Mouse (Mus musculus): ENCODE measurements around the gene Slit3. TPM values are rescaled to one million over a fixed set of nuclear protein-coding genes. Genes with fewer than 3 reads are reported as not detected.

The Slit3 gene
- total and polyA plus RNA-seq, 2 experiments from 2014 or later = 6.7 to 23.7 TPM

DNA sequence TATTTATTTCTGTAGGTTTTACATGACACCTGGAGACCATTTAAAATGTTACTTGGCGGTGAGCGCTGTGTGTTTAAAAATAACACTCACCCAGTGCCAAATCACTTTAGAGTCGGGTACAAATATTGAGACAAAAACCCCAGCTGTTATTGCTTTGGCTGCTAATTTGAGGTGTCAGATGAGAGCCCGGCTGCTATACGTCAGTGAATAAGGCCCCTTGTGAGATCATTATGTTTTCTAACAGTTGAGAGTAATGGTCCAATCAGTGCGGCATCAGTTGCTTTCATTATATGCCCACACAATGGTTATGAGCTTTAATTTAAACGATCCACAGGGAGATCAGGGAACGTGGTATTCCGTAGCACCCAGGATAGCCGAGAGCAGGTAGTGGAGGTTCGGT is 435.2 kb downstream of the Slit3 start:
- 69% methylated on average over 11 of the region's 11 CpGs for WGBS
- H3K9ac ChIP-seq (replicated peaks; ENCODE audit: low read depth, low read length) = no peak overlapping the region
- no peak overlapping the region for H3K4me3 ChIP-seq (ENCODE audit: low read depth, low read length)
- TF ChIP-seq CTCF (IDR thresholded peaks at IDR 0.05; ENCODE audit: low read depth) = no peak
- TF ChIP-seq EP300 (IDR thresholded peaks at IDR 0.05; ENCODE audit: low read depth) = no peak
- DNase-seq (ENCODE audit: low spot score) (no peak), ATAC-seq (ENCODE audit: insufficient read depth, low read depth) (no peak)
- no peak overlapping the region for H3K27ac ChIP-seq (ENCODE audit: low read depth)
- peaks cover 9% of the 10 kb centered on the region; the same call in 1 of the 2 replicates for H3K4me1 ChIP-seq (ENCODE audit: control insufficient read depth, insufficient read depth)
- H3K9me3 ChIP-seq (replicated peaks; ENCODE audit: control insufficient read depth, low read length) = no peaks in the 10 kb centered on the region
- H3K27me3 ChIP-seq (ENCODE audit: control insufficient read depth, insufficient read depth, low read length) = no peaks in the 10 kb centered on the region
- no peak overlapping the region for H3K4me2 ChIP-seq (ENCODE audit: low read depth, low read length)
- H3K36me3 ChIP-seq (replicated peaks; ENCODE audit: control insufficient read depth, insufficient read depth, low read length) = no peaks in the 10 kb centered on the region

DNA sequence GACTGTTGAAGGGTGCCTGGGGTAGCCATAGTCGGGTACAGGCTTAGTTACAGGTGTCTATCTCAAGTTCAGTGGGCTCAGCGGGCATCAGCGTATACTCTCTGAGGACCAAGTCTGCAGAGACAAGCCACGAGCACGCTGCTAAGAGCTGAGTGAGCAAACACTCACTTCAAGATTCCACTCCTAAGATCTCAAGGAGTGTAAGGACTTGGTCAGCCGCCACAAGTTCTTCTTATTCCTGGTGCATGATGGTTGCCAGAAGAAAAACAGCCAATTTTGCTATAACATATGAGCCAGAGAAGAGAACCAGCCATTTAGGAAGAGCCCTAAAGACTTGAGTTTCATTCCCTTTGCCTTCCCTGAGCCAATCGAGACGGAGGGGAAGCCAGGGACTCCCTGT is 436.5 kb downstream of the Slit3 start:
- H3K4me3 ChIP-seq (ENCODE audit: low read depth, low read length) = no peak overlapping the region
- WGBS = 82% methylated on average over 8 of the region's 8 CpGs
- no peaks in the 10 kb centered on the region for H3K9me3 ChIP-seq (replicated peaks; ENCODE audit: control insufficient read depth, low read length)
- no peak overlapping the region for H3K4me2 ChIP-seq (ENCODE audit: low read depth, low read length)
- H3K9ac ChIP-seq (replicated peaks; ENCODE audit: low read depth, low read length) = no peak overlapping the region
- H3K27ac ChIP-seq (ENCODE audit: low read depth) = no peak overlapping the region
- H3K27me3 ChIP-seq (ENCODE audit: control insufficient read depth, insufficient read depth, low read length) = no peaks in the 10 kb centered on the region
- DNase-seq (ENCODE audit: low spot score) (no peak), ATAC-seq (ENCODE audit: insufficient read depth, low read depth) (no peak)
- peaks cover 9% of the 10 kb centered on the region; the same call in 1 of the 2 replicates for H3K4me1 ChIP-seq (ENCODE audit: control insufficient read depth, insufficient read depth)
- TF ChIP-seq CTCF (IDR thresholded peaks at IDR 0.05; ENCODE audit: low read depth) (no peak), EP300 (IDR thresholded peaks at IDR 0.05; ENCODE audit: low read depth) (no peak)
- H3K36me3 ChIP-seq (replicated peaks; ENCODE audit: control insufficient read depth, insufficient read depth, low read length) = no peaks in the 10 kb centered on the region

DNA sequence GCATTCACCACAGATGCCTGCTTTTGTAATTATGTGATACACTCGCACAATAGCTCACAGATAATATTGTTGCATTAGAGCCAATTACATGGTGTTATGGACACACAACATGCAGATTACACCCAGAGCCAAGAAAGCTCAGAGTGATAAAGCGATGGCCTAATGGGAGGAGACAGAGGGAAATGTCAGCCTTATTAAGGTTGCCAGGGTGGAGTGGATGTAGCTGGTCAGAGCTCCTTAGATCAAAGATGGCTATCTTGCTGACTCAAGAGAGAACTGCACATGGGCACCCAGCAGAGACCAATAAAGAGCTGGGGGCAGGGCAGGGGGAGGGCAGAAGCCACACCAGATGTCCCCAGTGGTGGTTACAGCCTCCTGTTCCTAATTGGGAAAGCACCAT is 437.3 kb downstream of the Slit3 start:
- Histone ChIP-seq H3K4me2 (ENCODE audit: low read depth, low read length) (no peak overlapping the region), H3K4me3 (ENCODE audit: low read depth, low read length) (no peak overlapping the region), H3K27me3 (ENCODE audit: control insufficient read depth, insufficient read depth, low read length) (no peaks in the 10 kb centered on the region), H3K27ac (ENCODE audit: low read depth) (no peak overlapping the region), H3K9ac (replicated peaks; ENCODE audit: low read depth, low read length) (no peak overlapping the region), H3K4me1 (ENCODE audit: control insufficient read depth, insufficient read depth) (peaks cover 9% of the 10 kb centered on the region; the same call in 1 of the 2 replicates), H3K36me3 (replicated peaks; ENCODE audit: control insufficient read depth, insufficient read depth, low read length) (no peaks in the 10 kb centered on the region), H3K9me3 (replicated peaks; ENCODE audit: control insufficient read depth, low read length) (no peaks in the 10 kb centered on the region)
- no peak for ATAC-seq (ENCODE audit: insufficient read depth, low read depth)
- no peak for TF ChIP-seq CTCF (IDR thresholded peaks at IDR 0.05; ENCODE audit: low read depth)
- no peak for TF ChIP-seq EP300 (IDR thresholded peaks at IDR 0.05; ENCODE audit: low read depth)
- no peak for DNase-seq (ENCODE audit: low spot score)
- WGBS = 69% methylated on average over 2 of the region's 2 CpGs

DNA sequence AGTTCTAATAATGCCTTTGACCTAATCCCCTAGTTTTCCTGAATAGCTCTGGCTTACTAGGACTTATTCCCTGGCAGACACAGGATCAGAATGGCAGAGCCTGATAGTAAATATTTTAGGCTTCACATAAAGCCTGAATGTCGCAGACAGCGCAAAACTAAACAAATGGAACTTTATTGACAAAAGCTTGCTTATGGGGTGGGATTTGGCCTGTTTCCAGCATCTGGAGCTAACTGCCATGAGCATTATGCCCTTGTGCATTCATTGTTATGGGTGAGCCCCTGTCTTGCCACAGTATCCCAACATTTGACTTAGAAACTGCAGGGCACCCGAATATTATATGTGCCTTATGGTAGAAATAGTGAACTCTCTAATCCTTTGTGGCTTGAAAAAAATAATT is 438.4 kb downstream of the Slit3 start:
- TF ChIP-seq EP300 (IDR thresholded peaks at IDR 0.05; ENCODE audit: low read depth) (no peak), CTCF (IDR thresholded peaks at IDR 0.05; ENCODE audit: low read depth) (no peak)
- Histone ChIP-seq H3K4me1 (ENCODE audit: control insufficient read depth, insufficient read depth) (peaks cover 9% of the 10 kb centered on the region; the same call in 1 of the 2 replicates), H3K4me3 (ENCODE audit: low read depth, low read length) (no peak overlapping the region), H3K9ac (replicated peaks; ENCODE audit: low read depth, low read length) (no peak overlapping the region), H3K27ac (ENCODE audit: low read depth) (no peak overlapping the region), H3K27me3 (ENCODE audit: control insufficient read depth, insufficient read depth, low read length) (no peaks in the 10 kb centered on the region), H3K9me3 (replicated peaks; ENCODE audit: control insufficient read depth, low read length) (no peaks in the 10 kb centered on the region), H3K36me3 (replicated peaks; ENCODE audit: control insufficient read depth, insufficient read depth, low read length) (no peaks in the 10 kb centered on the region), H3K4me2 (ENCODE audit: low read depth, low read length) (no peak overlapping the region)
- no peak for DNase-seq (ENCODE audit: low spot score)
- 90% methylated on average over 3 of the region's 3 CpGs for WGBS
- ATAC-seq (ENCODE audit: insufficient read depth, low read depth) = no peak

DNA sequence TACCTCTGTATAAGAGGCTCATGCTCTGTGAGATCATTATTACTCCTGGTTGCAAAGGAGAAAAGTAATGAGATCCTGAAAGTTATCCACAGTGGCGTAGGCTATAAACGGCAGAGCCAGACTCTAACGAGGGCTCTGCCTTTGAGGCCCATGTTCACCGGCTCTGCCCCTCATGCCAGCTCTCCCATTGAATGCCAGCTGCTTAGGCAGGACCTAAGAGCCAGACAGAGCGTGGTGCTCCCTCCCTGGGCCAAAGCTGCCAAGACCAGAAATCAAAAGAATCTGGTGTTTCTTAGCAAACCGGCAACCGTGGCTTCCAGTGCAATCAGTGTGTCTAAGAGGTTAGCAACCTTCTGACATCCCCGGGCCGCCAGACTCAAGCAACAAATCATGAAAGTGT is 440.7 kb downstream of the Slit3 start:
- Histone ChIP-seq H3K4me3 (ENCODE audit: low read depth, low read length) (no peak overlapping the region), H3K9ac (replicated peaks; ENCODE audit: low read depth, low read length) (no peak overlapping the region), H3K36me3 (replicated peaks; ENCODE audit: control insufficient read depth, insufficient read depth, low read length) (no peaks in the 10 kb centered on the region), H3K27me3 (ENCODE audit: control insufficient read depth, insufficient read depth, low read length) (no peaks in the 10 kb centered on the region), H3K4me2 (ENCODE audit: low read depth, low read length) (no peak overlapping the region), H3K27ac (ENCODE audit: low read depth) (no peak overlapping the region), H3K9me3 (replicated peaks; ENCODE audit: control insufficient read depth, low read length) (no peaks in the 10 kb centered on the region), H3K4me1 (ENCODE audit: control insufficient read depth, insufficient read depth) (peaks cover 9% of the 10 kb centered on the region)
- 85% methylated on average over 9 of the region's 9 CpGs for WGBS
- DNase-seq (ENCODE audit: low spot score) (no peak), ATAC-seq (ENCODE audit: insufficient read depth, low read depth) (no peak)
- TF ChIP-seq EP300 (IDR thresholded peaks at IDR 0.05; ENCODE audit: low read depth) (no peak), CTCF (IDR thresholded peaks at IDR 0.05; ENCODE audit: low read depth) (no peak)

DNA sequence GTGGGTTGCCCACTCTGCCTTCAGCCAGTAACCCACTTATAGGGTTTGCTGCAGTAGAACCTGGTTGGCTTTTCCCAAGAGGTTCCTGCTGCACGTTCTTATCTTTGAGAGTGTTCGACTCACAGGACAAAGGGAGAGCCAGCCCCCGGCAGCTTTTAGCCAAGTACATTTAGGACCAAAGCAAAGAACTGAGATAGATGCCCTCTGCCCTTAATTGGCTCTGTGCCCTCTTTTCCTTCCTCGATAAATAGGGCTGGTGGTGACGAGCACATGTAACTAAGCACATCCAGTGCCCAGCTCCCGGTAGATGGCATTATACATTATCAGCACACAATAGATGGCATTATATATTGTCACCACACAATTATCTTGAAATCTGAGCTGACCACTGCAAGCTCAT is 444.3 kb downstream of the Slit3 start:
- H3K27ac ChIP-seq (ENCODE audit: low read depth) = no peak overlapping the region; the same call in 1 of the 2 replicates
- no peak overlapping the region for H3K4me3 ChIP-seq (ENCODE audit: low read depth, low read length)
- no peak overlapping the region for H3K9ac ChIP-seq (replicated peaks; ENCODE audit: low read depth, low read length)
- H3K4me1 ChIP-seq (ENCODE audit: control insufficient read depth, insufficient read depth) = peaks cover 5% of the 10 kb centered on the region; the same call in 1 of the 2 replicates
- TF ChIP-seq CTCF (IDR thresholded peaks at IDR 0.05; ENCODE audit: low read depth) = no peak
- no peak for TF ChIP-seq EP300 (IDR thresholded peaks at IDR 0.05; ENCODE audit: low read depth)
- 0 out of 2 replicates have a peak overlapping the region, but pooled peaks have one; percentile 10 for H3K4me2 ChIP-seq (ENCODE audit: low read depth, low read length)
- peak; percentile 76 for ATAC-seq (ENCODE audit: insufficient read depth, low read depth)
- H3K27me3 ChIP-seq (ENCODE audit: control insufficient read depth, insufficient read depth, low read length) = no peaks in the 10 kb centered on the region
- no peaks in the 10 kb centered on the region for H3K9me3 ChIP-seq (replicated peaks; ENCODE audit: control insufficient read depth, low read length)
- 21% methylated on average over 6 of the region's 6 CpGs for WGBS
- H3K36me3 ChIP-seq (replicated peaks; ENCODE audit: control insufficient read depth, insufficient read depth, low read length) = no peaks in the 10 kb centered on the region
- DNase-seq (ENCODE audit: low spot score) = peak; percentile 55
